Mouse (Mus musculus): ENCODE measurements around the gene Ankar. TPM values are rescaled to one million over a fixed set of nuclear protein-coding genes. Genes with fewer than 3 reads are reported as not detected.

Ankar gene
- polyA plus RNA-seq, 2 experiments: not detected

- WGBS: 94% methylated on average over 7 of the region's 7 CpGs
- TF ChIP-seq POLR2A (IDR thresholded peaks at IDR 0.05; ENCODE audit: borderline replicate concordance, extremely low read depth, insufficient read depth, insufficient read length): no peak
- no peak for ATAC-seq (ENCODE audit: low FRiP score, low read depth)
- Histone ChIP-seq H3K9ac (ENCODE audit: low read depth, low read length, severe bottlenecking) (no peak overlapping the region), H3K4me3 (replicated peaks; ENCODE audit: low read length) (no peak overlapping the region), H3K4me1 (ENCODE audit: control insufficient read depth, insufficient read depth, low read length) (peaks cover 11% of the 10 kb centered on the region), H3K27me3 (ENCODE audit: control insufficient read depth, insufficient read depth, low read length) (no peaks in the 10 kb centered on the region), H3K27ac (replicated peaks; ENCODE audit: low read depth, low read length) (no peak overlapping the region), H3K4me2 (replicated peaks; ENCODE audit: low read depth, low read length, severe bottlenecking) (no peak overlapping the region), H3K9me3 (ENCODE audit: control insufficient read depth, low read length) (no peaks in the 10 kb centered on the region), H3K36me3 (ENCODE audit: control insufficient read depth, insufficient read depth, low read length) (peaks cover 64% of the 10 kb centered on the region)
- no peak for DNase-seq (ENCODE audit: low spot score)
Observed at GRCm38 (mm10) chr1:72601233-72601632, 99.1 kb downstream of the Ankar start.

- Histone ChIP-seq H3K36me3 (ENCODE audit: control insufficient read depth, insufficient read depth, low read length) (peaks cover 64% of the 10 kb centered on the region), H3K27me3 (ENCODE audit: control insufficient read depth, insufficient read depth, low read length) (no peaks in the 10 kb centered on the region), H3K4me1 (ENCODE audit: control insufficient read depth, insufficient read depth, low read length) (peaks cover 11% of the 10 kb centered on the region), H3K9me3 (ENCODE audit: control insufficient read depth, low read length) (no peaks in the 10 kb centered on the region), H3K4me2 (replicated peaks; ENCODE audit: low read depth, low read length, severe bottlenecking) (no peak overlapping the region), H3K27ac (replicated peaks; ENCODE audit: low read depth, low read length) (no peak overlapping the region), H3K4me3 (replicated peaks; ENCODE audit: low read length) (no peak overlapping the region), H3K9ac (ENCODE audit: low read depth, low read length, severe bottlenecking) (no peak overlapping the region)
- TF ChIP-seq POLR2A (IDR thresholded peaks at IDR 0.05; ENCODE audit: borderline replicate concordance, extremely low read depth, insufficient read depth, insufficient read length): no peak
- no peak for ATAC-seq (ENCODE audit: low FRiP score, low read depth)
- 93% methylated on average over 5 of the region's 5 CpGs for WGBS
- DNase-seq (ENCODE audit: low spot score): no peak
Observed at GRCm38 (mm10) chr1:72600778-72601177, 99.6 kb downstream of the Ankar start.

GRCm38 (mm10) chr1:72599146-72600101 is 101.0 kb downstream of the Ankar start:
- Histone ChIP-seq H3K9ac (ENCODE audit: low read depth, low read length, severe bottlenecking) (0 out of 2 replicates have a peak overlapping the region, but pooled peaks have one; percentile 16), H3K9me3 (ENCODE audit: control insufficient read depth, low read length) (no peaks in the 10 kb centered on the region), H3K4me3 (replicated peaks; ENCODE audit: low read length) (no peak overlapping the region), H3K27me3 (ENCODE audit: control insufficient read depth, insufficient read depth, low read length) (no peaks in the 10 kb centered on the region), H3K4me2 (replicated peaks; ENCODE audit: low read depth, low read length, severe bottlenecking) (0 out of 2 replicates have a peak overlapping the region, but pooled peaks have one; percentile 4), H3K36me3 (ENCODE audit: control insufficient read depth, insufficient read depth, low read length) (peaks cover 75% of the 10 kb centered on the region), H3K4me1 (ENCODE audit: control insufficient read depth, insufficient read depth, low read length) (peaks cover 11% of the 10 kb centered on the region), H3K27ac (replicated peaks; ENCODE audit: low read depth, low read length) (no peak overlapping the region)
- WGBS: 57% methylated on average over 21 of the region's 21 CpGs
- peak; percentile 30 for DNase-seq (ENCODE audit: low spot score)
- ATAC-seq (ENCODE audit: low FRiP score, low read depth): no peak; the same call in 1 of the 2 replicates
- TF ChIP-seq POLR2A (IDR thresholded peaks at IDR 0.05; ENCODE audit: borderline replicate concordance, extremely low read depth, insufficient read depth, insufficient read length): no peak

- 81% methylated on average over 5 of the region's 5 CpGs for WGBS
Observed at GRCm38 (mm10) chr1:72596231-72596630, 104.1 kb downstream of the Ankar start.

GRCm38 (mm10) chr1:72595686-72596085 is 104.7 kb downstream of the Ankar start:
- no peaks in the 10 kb centered on the region for H3K9me3 ChIP-seq (ENCODE audit: control insufficient read depth, low read length)
- H3K27ac ChIP-seq (replicated peaks; ENCODE audit: low read depth, low read length): no peak overlapping the region
- peaks cover 87% of the 10 kb centered on the region for H3K36me3 ChIP-seq (ENCODE audit: control insufficient read depth, insufficient read depth, low read length)
- H3K9ac ChIP-seq (ENCODE audit: low read depth, low read length, severe bottlenecking): no peak overlapping the region
- ATAC-seq (ENCODE audit: low FRiP score, low read depth) (no peak), DNase-seq (ENCODE audit: low spot score) (no peak)
- no peak overlapping the region for H3K4me3 ChIP-seq (replicated peaks; ENCODE audit: low read length)
- no peak overlapping the region for H3K4me2 ChIP-seq (replicated peaks; ENCODE audit: low read depth, low read length, severe bottlenecking)
- H3K4me1 ChIP-seq (ENCODE audit: control insufficient read depth, insufficient read depth, low read length): peaks cover 11% of the 10 kb centered on the region
- TF ChIP-seq POLR2A (IDR thresholded peaks at IDR 0.05; ENCODE audit: borderline replicate concordance, extremely low read depth, insufficient read depth, insufficient read length): no peak
- 87% methylated on average over 12 of the region's 12 CpGs for WGBS
- no peaks in the 10 kb centered on the region for H3K27me3 ChIP-seq (ENCODE audit: control insufficient read depth, insufficient read depth, low read length)

More at GRCm38 (mm10) chr1:72596231-72596630, 104.1 kb downstream of the Ankar start:
- H3K36me3 ChIP-seq (ENCODE audit: control insufficient read depth, insufficient read depth, low read length): peaks cover 87% of the 10 kb centered on the region
- no peaks in the 10 kb centered on the region for H3K27me3 ChIP-seq (ENCODE audit: control insufficient read depth, insufficient read depth, low read length)
- no peak overlapping the region for H3K9ac ChIP-seq (ENCODE audit: low read depth, low read length, severe bottlenecking)
- no peak for ATAC-seq (ENCODE audit: low FRiP score, low read depth)
- TF ChIP-seq POLR2A (IDR thresholded peaks at IDR 0.05; ENCODE audit: borderline replicate concordance, extremely low read depth, insufficient read depth, insufficient read length): no peak
- peaks cover 11% of the 10 kb centered on the region for H3K4me1 ChIP-seq (ENCODE audit: control insufficient read depth, insufficient read depth, low read length)
- no peak overlapping the region for H3K27ac ChIP-seq (replicated peaks; ENCODE audit: low read depth, low read length)
- no peak overlapping the region for H3K4me2 ChIP-seq (replicated peaks; ENCODE audit: low read depth, low read length, severe bottlenecking)
- no peak for DNase-seq (ENCODE audit: low spot score)
- H3K4me3 ChIP-seq (replicated peaks; ENCODE audit: low read length): no peak overlapping the region
- H3K9me3 ChIP-seq (ENCODE audit: control insufficient read depth, low read length): no peaks in the 10 kb centered on the region
